Comparison of ENCODE assay signal across 50 mouse cellular contexts in genomic region chr8:13403517-13403916, GRCm38 (mm10). TPM values are rescaled to one million over a fixed set of nuclear protein-coding genes. Genes with fewer than 3 reads are reported as not detected.
"Had no signal": no experiment of that assay in that cellular context is flagged by ENCODE, and none has a peak within 500 bp of the region (broad histone marks: within the 10 kb centered on the region; RNA-seq: fewer than 3 reads in every experiment).

No protein-coding gene starts in this region.

- H3K9ac ChIP-seq: heart, embryonic 12.5 days; heart, embryonic 13.5 days; heart, embryonic 15.5 days; hindbrain, embryonic 12.5 days; hindbrain, embryonic 13.5 days; hindbrain, embryonic 14.5 days; hindbrain, embryonic 15.5 days; intestine, embryonic 15.5 days; kidney, embryonic 15.5 days had no signal

- H3K4me2 ChIP-seq: heart, embryonic 11.5 days; heart, embryonic 12.5 days; heart, embryonic 13.5 days; heart, embryonic 15.5 days; hindbrain, embryonic 12.5 days; hindbrain, embryonic 13.5 days; hindbrain, embryonic 14.5 days; hindbrain, embryonic 15.5 days; intestine, embryonic 15.5 days; kidney, embryonic 15.5 days had no signal

- H3K9me3 ChIP-seq: heart, embryonic 10.5 days; heart, embryonic 12.5 days; heart, embryonic 13.5 days; heart, embryonic 15.5 days; hindbrain, embryonic 10.5 days; hindbrain, embryonic 12.5 days; hindbrain, embryonic 13.5 days; hindbrain, embryonic 15.5 days; intestine, embryonic 15.5 days; kidney, embryonic 15.5 days had no signal

- H3K4me1 ChIP-seq: heart, embryonic 10.5 days; heart, embryonic 12.5 days; heart, embryonic 13.5 days; heart, embryonic 15.5 days; hindbrain, embryonic 12.5 days; hindbrain, embryonic 13.5 days; hindbrain, embryonic 15.5 days; intestine, embryonic 15.5 days; kidney, embryonic 15.5 days had no signal

- H3K27me3 ChIP-seq: heart, embryonic 12.5 days; heart, embryonic 13.5 days; heart, embryonic 15.5 days; hindbrain, embryonic 12.5 days; hindbrain, embryonic 13.5 days; hindbrain, embryonic 15.5 days; intestine, embryonic 15.5 days; kidney, embryonic 15.5 days had no signal

- DNase-seq: heart, postnatal 10 days; heart, postnatal 14 days; heart, postnatal 36 days; heart, postnatal 4 days; kidney, adult 11 months; kidney, adult 18-20 months; kidney, adult 2 months; kidney, adult 8-10 months; kidney, adult 9 months; kidney, postnatal 10 days; kidney, postnatal 14 days; kidney, postnatal 25 days; kidney, postnatal 36 days; kidney, postnatal 4 days; layer of hippocampus, adult 9-11 months; layer of hippocampus, postnatal 36 days had no signal

- ATAC-seq: hindbrain, embryonic 16.5 days; hindbrain, postnatal 0 days; inflammation-experienced regulatory T-cells, adult 6 months; intestine, embryonic 15.5 days; intestine, embryonic 16.5 days; intestine, postnatal 0 days had no signal

- H3K36me3 ChIP-seq: heart, embryonic 12.5 days; heart, embryonic 13.5 days; heart, embryonic 15.5 days; hindbrain, embryonic 10.5 days; hindbrain, embryonic 12.5 days; hindbrain, embryonic 13.5 days; hindbrain, embryonic 15.5 days; intestine, embryonic 15.5 days; kidney, embryonic 15.5 days had no signal

- H3K27ac ChIP-seq: heart, embryonic 10.5 days; heart, embryonic 13.5 days; heart, embryonic 15.5 days; hindbrain, embryonic 10.5 days; hindbrain, embryonic 12.5 days; hindbrain, embryonic 13.5 days; hindbrain, embryonic 14.5 days; hindbrain, embryonic 15.5 days; hindbrain, postnatal 0 days; intestine, embryonic 15.5 days; kidney, embryonic 15.5 days; kidney, postnatal 0 days; layer of hippocampus, adult 2 months had no signal

- H3K4me3 ChIP-seq: heart, embryonic 10.5 days; heart, embryonic 12.5 days; heart, embryonic 13.5 days; heart, embryonic 15.5 days; hindbrain, embryonic 10.5 days; hindbrain, embryonic 12.5 days; hindbrain, embryonic 13.5 days; hindbrain, embryonic 15.5 days; intestine, embryonic 15.5 days; kidney, embryonic 15.5 days; layer of hippocampus, adult 2 months had no signal

RNA-seq across cellular contexts. Expression of gene Grk1, which starts 1.4 kb away (rescaled TPM):
- total RNA-seq: heart, adult 8-10 months; heart, postnatal 36 days; hematopoietic stem cell, adult 5-6 weeks; hindbrain, postnatal 0 days; layer of hippocampus, adult 18-20 months; layer of hippocampus, adult 2 months; layer of hippocampus, adult 8-10 months; layer of hippocampus, postnatal 14 days; layer of hippocampus, postnatal 25 days; layer of hippocampus, postnatal 36 days had no signal
- polyA plus RNA-seq: heart, embryonic 12.5 days; heart, embryonic 13.5 days; heart, embryonic 14.5 days; heart, embryonic 15.5 days; heart, postnatal 0 days; hindbrain, embryonic 10.5 days; hindbrain, embryonic 12.5 days; hindbrain, embryonic 13.5 days; hindbrain, embryonic 14.5 days; hindbrain, embryonic 15.5 days; hindbrain, embryonic 16.5 days; hindbrain, postnatal 0 days; inflammation-experienced regulatory T-cells, adult 6 months; intestine, embryonic 14.5 days; intestine, embryonic 15.5 days; intestine, embryonic 16.5 days; intestine, postnatal 0 days; kidney, embryonic 14.5 days; kidney, embryonic 15.5 days; kidney, embryonic 16.5 days; large intestine, adult 2 months had no signal

RNA-seq across cellular contexts. Expression of gene Atp4b, which starts 6.9 kb away (rescaled TPM):
- total RNA-seq: heart, adult 8-10 months; heart, postnatal 10 days; heart, postnatal 14 days; heart, postnatal 25 days; heart, postnatal 36 days; heart, postnatal 4 days; hematopoietic stem cell, adult 5-6 weeks; hindbrain, postnatal 0 days; layer of hippocampus, adult 18-20 months; layer of hippocampus, adult 2 months; layer of hippocampus, adult 8-10 months; layer of hippocampus, postnatal 10 days; layer of hippocampus, postnatal 14 days; layer of hippocampus, postnatal 25 days; layer of hippocampus, postnatal 36 days had no signal
- polyA plus RNA-seq: heart, embryonic 10.5 days; heart, embryonic 11.5 days; heart, embryonic 12.5 days; heart, embryonic 14.5 days; heart, embryonic 15.5 days; heart, embryonic 16.5 days; hindbrain, embryonic 12.5 days; hindbrain, embryonic 13.5 days; hindbrain, embryonic 14.5 days; hindbrain, embryonic 15.5 days; hindbrain, embryonic 16.5 days; hindbrain, postnatal 0 days; inflammation-experienced regulatory T-cells, adult 6 months; intestine, embryonic 14.5 days; intestine, embryonic 15.5 days; intestine, embryonic 16.5 days; intestine, postnatal 0 days; kidney, embryonic 14.5 days; kidney, embryonic 15.5 days; kidney, embryonic 16.5 days had no signal

RNA-seq across cellular contexts. Expression of gene Tmem255b, which starts 31.5 kb away (rescaled TPM):
- total RNA-seq: hematopoietic stem cell, adult 5-6 weeks had no signal
- polyA plus RNA-seq: inflammation-experienced regulatory T-cells, adult 6 months had no signal
